ENCODE assay signal across 33 mouse cellular contexts in the genomic region with DNA sequence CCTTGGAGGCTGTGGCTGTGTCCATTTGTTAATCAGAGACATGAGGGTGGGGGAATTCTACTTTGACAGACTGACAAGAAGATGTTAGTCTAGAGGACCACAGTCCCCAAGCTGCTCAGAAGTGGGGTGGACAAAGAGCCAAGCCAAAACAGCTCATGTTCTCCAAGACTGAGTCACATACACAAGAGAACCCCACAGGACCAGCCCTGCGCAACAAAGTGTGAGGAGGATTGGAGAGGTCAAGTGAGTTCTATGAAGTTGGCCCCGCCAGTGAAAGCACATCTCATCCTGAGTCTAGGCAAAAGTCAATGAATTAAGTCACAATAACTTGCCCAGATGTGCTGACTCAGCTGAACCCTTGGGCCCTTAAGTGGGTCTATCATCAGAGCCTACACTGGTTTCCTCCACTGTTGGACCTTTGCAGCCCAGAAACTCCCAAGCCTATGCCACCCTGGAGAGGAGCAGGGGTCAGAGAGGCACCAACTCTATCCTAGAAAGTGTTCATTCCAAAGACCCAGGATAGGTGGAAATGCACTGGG. TPM values are rescaled to one million over a fixed set of nuclear protein-coding genes. Genes with fewer than 3 reads are reported as not detected.
DNase-seq lines count a peak whose midpoint lies in the region; ATAC-seq and TF ChIP-seq lines count a peak whose summit lies in the region.
"Had no signal": no experiment of that assay in that cellular context is flagged by ENCODE, and none has a peak within 500 bp of the region (broad histone marks: within the 10 kb centered on the region; RNA-seq: fewer than 3 reads in every experiment).

No protein-coding gene starts in this region.

- ATAC-seq in heart, embryonic 12.5 days (ENCODE audit: insufficient number of reproducible peaks, low FRiP score): no peak
- ATAC-seq in inflammation-experienced regulatory T-cells, adult 6 months: no peak
- ATAC-seq: forebrain, embryonic 13.5 days; forebrain, embryonic 16.5 days; hindbrain, postnatal 0 days; intestine, postnatal 0 days; Patski had no signal

- no peaks in the 10 kb centered on the region for H3K4me1 ChIP-seq in heart, embryonic 12.5 days (replicated peaks)
- H3K4me1 ChIP-seq in CH12.LX (ENCODE audit: control insufficient read depth in 1 of 2, insufficient read depth in 2 of 2): peaks cover 28 to 48% of the 10 kb centered on the region in 2 experiments
- H3K4me1 ChIP-seq: forebrain, embryonic 10.5 days; forebrain, embryonic 13.5 days; heart, embryonic 10.5 days had no signal

- no peak overlapping the region for H3K9ac ChIP-seq in heart, embryonic 12.5 days
- H3K9ac ChIP-seq in CH12.LX (ENCODE audit: insufficient read depth, low read depth): no peak overlapping the region
- H3K9ac ChIP-seq: forebrain, embryonic 13.5 days; hindbrain, embryonic 14.5 days had no signal

- no peaks in the 10 kb centered on the region for H3K9me3 ChIP-seq in heart, embryonic 12.5 days (replicated peaks)
- H3K9me3 ChIP-seq in CH12.LX (replicated peaks; ENCODE audit: low read length): peaks cover 4% of the 10 kb centered on the region
- H3K9me3 ChIP-seq: forebrain, embryonic 10.5 days; forebrain, embryonic 13.5 days; heart, embryonic 10.5 days had no signal

- 0 out of 2 replicates have a peak, but pooled peaks have one; percentile 4 for TF ChIP-seq EP300 in CH12.LX (IDR thresholded peaks at IDR 0.05; ENCODE audit: low read length)

- WGBS in heart, embryonic 12.5 days: 80% methylated on average over 2 of the region's 2 CpGs

- DNase-seq in gastrocnemius, adult 18-20 months (ENCODE audit: low spot score): peak; percentile 16
- no peak for DNase-seq in gastrocnemius, postnatal 4 days (ENCODE audit: low spot score in 2 of 2)
- peak; percentile 92 for DNase-seq in heart, adult 11 months
- DNase-seq in CH12.LX (ENCODE audit: extremely low read depth) (peak; percentile 24), NIH3T3 (ENCODE audit: low read depth) (peak; percentile 48)
- no peak for DNase-seq in yolk sac, embryonic 10.5 days (ENCODE audit: low spot score)
- DNase-seq: adrenal gland, postnatal 10 days; adrenal gland, postnatal 36 days; cerebellum, adult 18-20 months; cerebellum, adult 9-10 months; cerebellum, postnatal 14 days; heart, adult 2 months; heart, postnatal 36 days; kidney, adult 2 months had no signal

- H3K27ac ChIP-seq in heart, embryonic 12.5 days (ENCODE audit: poor library complexity, severe bottlenecking): no peak overlapping the region
- peak overlapping the region; percentile 67 for H3K27ac ChIP-seq in CH12.LX (ENCODE audit: insufficient read depth, low read depth)
- H3K27ac ChIP-seq: forebrain, embryonic 10.5 days; forebrain, embryonic 13.5 days; heart, adult 2 months; heart, embryonic 10.5 days; hindbrain, embryonic 14.5 days; hindbrain, postnatal 0 days had no signal

- H3K27me3 ChIP-seq in heart, embryonic 12.5 days (replicated peaks): no peaks in the 10 kb centered on the region
- H3K27me3 ChIP-seq in CH12.LX (replicated peaks): no peaks in the 10 kb centered on the region
- H3K27me3 ChIP-seq: forebrain, embryonic 13.5 days; Patski had no signal

- no peak for TF ChIP-seq RAD21 in CH12.LX (IDR thresholded peaks at IDR 0.05; ENCODE audit: low read depth, low read length)

- TF ChIP-seq CTCF in CH12.LX (conservative IDR thresholded peaks at IDR 0.05 in 1 of 2, IDR thresholded peaks at IDR 0.05 in 1 of 2; ENCODE audit: low read depth in 2 of 2, low read length in 2 of 2): no peak

- in situ Hi-C loops in CH12.LX (cut with MboI; ENCODE audit: low pct_ligation_motif_present, low pct_unique_long_range_greater_than_20kb, low sequenced_read_pairs): no loop called here

- TF ChIP-seq POLR2A in CH12.LX (IDR thresholded peaks at IDR 0.05; ENCODE audit: low read depth, low read length): no peak

- no peaks in the 10 kb centered on the region; the same call in 1 of the 2 replicates for H3K79me2 ChIP-seq in CH12.LX (replicated peaks; ENCODE audit: control insufficient read depth, extremely low read depth, insufficient read depth, poor library complexity, severe bottlenecking)

- dilution Hi-C loops in CH12.LX (cut with MboI; ENCODE audit: extremely low pct_ligation_motif_present, extremely low pct_unique_long_range_greater_than_20kb, low sequenced_read_pairs): no loop called here

- no peak overlapping the region for H3K4me3 ChIP-seq in heart, embryonic 12.5 days
- no peak overlapping the region for H3K4me3 ChIP-seq in CH12.LX (replicated peaks in 1 of 3; ENCODE audit: low read depth in 2 of 3, low read length in 2 of 3, poor library complexity in 1 of 3)
- H3K4me3 ChIP-seq: forebrain, embryonic 10.5 days; forebrain, embryonic 13.5 days; heart, adult 2 months; heart, embryonic 10.5 days had no signal

- no peak overlapping the region for H3K4me2 ChIP-seq in heart, embryonic 12.5 days
- H3K4me2 ChIP-seq in CH12.LX (ENCODE audit: insufficient read depth, low read depth, poor library complexity, severe bottlenecking): peak overlapping the region; percentile 24; the same call in 1 of the 2 replicates
- H3K4me2 ChIP-seq: forebrain, embryonic 13.5 days; hindbrain, embryonic 14.5 days had no signal

- H3K36me3 ChIP-seq in heart, embryonic 12.5 days: no peaks in the 10 kb centered on the region
- H3K36me3 ChIP-seq in CH12.LX (replicated peaks in 1 of 2; ENCODE audit: control insufficient read depth in 1 of 2, insufficient read depth in 1 of 2, low read length in 1 of 2): peaks cover 0 to 17% of the 10 kb centered on the region in 2 experiments
- H3K36me3 ChIP-seq: forebrain, embryonic 10.5 days; heart, embryonic 10.5 days had no signal

TF ChIP-seq in CH12.LX, 34 proteins besides CTCF, POLR2A, EP300 and RAD21:
- TF ChIP-seq PAX5 (IDR thresholded peaks at IDR 0.05; ENCODE audit: low read length): no peak
- TF ChIP-seq ZNF384 (IDR thresholded peaks at IDR 0.05; ENCODE audit: low read depth, low read length): no peak
- peak; percentile 96 for TF ChIP-seq MAFK (IDR thresholded peaks at IDR 0.05; ENCODE audit: insufficient replicate concordance, low read length)

RNA-seq across cellular contexts. Expression of a gene that starts 1.6 kb away (rescaled TPM):
- not detected for total RNA-seq in gastrocnemius, adult 18-20 months (2021)
- not detected for total RNA-seq in gastrocnemius, postnatal 4 days (2021)
- polyA plus RNA-seq in heart, embryonic 12.5 days (2016; fragmentation: Nextera tagmentation; extraction: Ambion mirVana): 0.09 TPM in 1 of 2 replicates, not detected in the other
- total RNA-seq in CH12.LX (2012; rRNA removed): 17.9 TPM in 2 replicates
- 25.1 and 26.1 TPM in 2 replicates for total RNA-seq in CH12.LX (2014; rRNA removed)
- 19.9 and 24.1 TPM in 2 replicates for polyA plus RNA-seq in CH12.LX (2012; ENCODE audit: insufficient read length, low read depth)
- polyA plus RNA-seq in inflammation-experienced regulatory T-cells, adult 6 months (2017; shearing (Covaris generic)): 10 to 100 TPM; 23.8 to 30.8 (median 24.6) TPM
- total RNA-seq: adrenal gland, adult 18-20 months; adrenal gland, postnatal 36 days; heart, adult 2 months; heart, postnatal 36 days; hindbrain, postnatal 0 days had no signal
- polyA plus RNA-seq: embryonic facial prominence, embryonic 11.5 days; forebrain, embryonic 13.5 days; forebrain, embryonic 16.5 days; heart, embryonic 14.5 days; hindbrain, embryonic 11.5 days; hindbrain, embryonic 14.5 days; hindbrain, postnatal 0 days had no signal

RNA-seq across cellular contexts. Expression of a gene that starts 24.8 kb away (rescaled TPM):
- total RNA-seq in gastrocnemius, adult 18-20 months (2021): not detected
- total RNA-seq in gastrocnemius, postnatal 4 days (2021): not detected
- not detected in 2 replicates for polyA plus RNA-seq in heart, embryonic 12.5 days (2016; fragmentation: Nextera tagmentation; extraction: Ambion mirVana)
- total RNA-seq in CH12.LX (2012; rRNA removed) (not detected in 2 replicates), CH12.LX (2014; rRNA removed) (not detected in 2 replicates)
- not detected in 2 replicates for polyA plus RNA-seq in CH12.LX (2012; ENCODE audit: insufficient read length, low read depth)
- polyA plus RNA-seq in inflammation-experienced regulatory T-cells, adult 6 months (2017; shearing (Covaris generic)): 1 to 10 TPM in 1 of 3 experiments, not detected in 2; 2.8 TPM
- total RNA-seq: adrenal gland, adult 18-20 months; adrenal gland, postnatal 10 days; hindbrain, postnatal 0 days had no signal
- polyA plus RNA-seq: embryonic facial prominence, embryonic 11.5 days; embryonic facial prominence, embryonic 14.5 days; forebrain, embryonic 10.5 days; forebrain, embryonic 13.5 days; forebrain, embryonic 16.5 days; heart, embryonic 10.5 days; heart, embryonic 14.5 days; heart, postnatal 0 days; hindbrain, embryonic 11.5 days; hindbrain, embryonic 14.5 days; hindbrain, postnatal 0 days; intestine, embryonic 14.5 days; kidney, adult 2 months; Patski had no signal

RNA-seq across cellular contexts. Expression of a gene that starts 25.6 kb away (rescaled TPM):
- total RNA-seq in gastrocnemius, adult 18-20 months (2021): not detected
- total RNA-seq in gastrocnemius, postnatal 4 days (2021): not detected
- not detected in 2 replicates for polyA plus RNA-seq in heart, embryonic 12.5 days (2016; fragmentation: Nextera tagmentation; extraction: Ambion mirVana)
- not detected in 2 replicates for total RNA-seq in CH12.LX (2012; rRNA removed)
- not detected in 2 replicates for total RNA-seq in CH12.LX (2014; rRNA removed)
- not detected in 2 replicates for polyA plus RNA-seq in CH12.LX (2012; ENCODE audit: insufficient read length, low read depth)
- not detected for polyA plus RNA-seq in inflammation-experienced regulatory T-cells, adult 6 months (2017; shearing (Covaris generic))
- total RNA-seq: adrenal gland, adult 18-20 months; adrenal gland, postnatal 10 days; adrenal gland, postnatal 36 days; heart, adult 2 months; heart, postnatal 36 days; hindbrain, postnatal 0 days had no signal
- polyA plus RNA-seq: embryonic facial prominence, embryonic 11.5 days; embryonic facial prominence, embryonic 14.5 days; forebrain, embryonic 10.5 days; forebrain, embryonic 13.5 days; forebrain, embryonic 16.5 days; frontal cortex, adult 2 months; gonadal fat pad, adult 2 months; heart, adult 2 months; heart, embryonic 10.5 days; heart, embryonic 14.5 days; heart, postnatal 0 days; hindbrain, embryonic 11.5 days; hindbrain, embryonic 14.5 days; hindbrain, postnatal 0 days; intestine, embryonic 14.5 days; intestine, postnatal 0 days; kidney, adult 2 months; Patski had no signal

RNA-seq across cellular contexts. Expression of a gene that starts 26.9 kb away (rescaled TPM):
- 10 to 100 TPM in 1 of 2 experiments, 1 to 10 TPM in 1; 8.9 to 10.6 TPM for total RNA-seq in gastrocnemius, adult 18-20 months (2021)
- 10 to 100 TPM; 37.6 to 37.7 TPM for total RNA-seq in gastrocnemius, postnatal 4 days (2021)
- polyA plus RNA-seq in heart, embryonic 12.5 days (2016; fragmentation: Nextera tagmentation; extraction: Ambion mirVana): 72.5 and 77.5 TPM in 2 replicates
- 102 and 113 TPM in 2 replicates for total RNA-seq in CH12.LX (2012; rRNA removed)
- 165 and 190 TPM in 2 replicates for total RNA-seq in CH12.LX (2014; rRNA removed)
- 136 and 186 TPM in 2 replicates for polyA plus RNA-seq in CH12.LX (2012; ENCODE audit: insufficient read length, low read depth)
- polyA plus RNA-seq in inflammation-experienced regulatory T-cells, adult 6 months (2017; shearing (Covaris generic)): 100 to 1,000 TPM; 134 to 245 (median 197) TPM

RNA-seq across cellular contexts. Expression of a gene that starts 31.7 kb away (rescaled TPM):
- total RNA-seq in gastrocnemius, adult 18-20 months (2021): 1 to 10 TPM; 7.3 to 9.4 TPM
- 10 to 100 TPM; 24.3 to 25.9 TPM for total RNA-seq in gastrocnemius, postnatal 4 days (2021)
- 43.9 and 44.7 TPM in 2 replicates for polyA plus RNA-seq in heart, embryonic 12.5 days (2016; fragmentation: Nextera tagmentation; extraction: Ambion mirVana)
- 33.1 and 38.1 TPM in 2 replicates for total RNA-seq in CH12.LX (2012; rRNA removed)
- total RNA-seq in CH12.LX (2014; rRNA removed): 34.6 and 38.0 TPM in 2 replicates
- polyA plus RNA-seq in CH12.LX (2012; ENCODE audit: insufficient read length, low read depth): 43.0 and 43.8 TPM in 2 replicates
- polyA plus RNA-seq in inflammation-experienced regulatory T-cells, adult 6 months (2017; shearing (Covaris generic)): 100 to 1,000 TPM in 2 of 3 experiments, 10 to 100 TPM in 1; 94.4 to 119 (median 103) TPM

Comparison
In these comparisons a context has a peak if more than half of its experiments do, and no peak if none do; other contexts are left out.
1. DNase-seq: peak in gastrocnemius, adult 18-20 months (single experiment), heart, adult 11 months (single experiment), CH12.LX (single experiment) and NIH3T3 (single experiment); none in gastrocnemius, postnatal 4 days (0 of 2) and yolk sac, embryonic 10.5 days (single experiment).
2. RNA of a gene that starts 1.6 kb away (total RNA-seq): 17.9 to 26.1 TPM in CH12.LX; not detected in gastrocnemius, postnatal 4 days and not detected in gastrocnemius, adult 18-20 months; every median in the first group is over 10 times any median in the second.